Mouse (Mus musculus) lung, postnatal 0 days (tissue): ENCODE measurements around the gene Fam3b. TPM values are rescaled to one million over a fixed set of nuclear protein-coding genes. Genes with fewer than 3 reads are reported as not detected.

Experiments used
- ATAC-seq: fragments of 200-750 bp; cut with Nextera tagmentation; 2 replicates; pipeline ENCODE4 v1.8.0; 2017; ENCODE audit warnings: moderate library complexity
- DNase-seq: peaks from one replicate; pipeline ENCODE4 v3.0.0-alpha.2; 2016; ENCODE audit warnings: low spot score
- H3K27ac ChIP-seq: fragments of 300-500 bp; sonication (generic); 2 replicates; pipeline ENCODE4 v1.5.1; 2014; ENCODE audit warnings: antibody characterized with exemption, mild to moderate bottlenecking, low read length, mixed read lengths
- H3K27me3 ChIP-seq: fragments of 300-500 bp; sonication (generic); replicated peaks from 2 replicates; pipeline ENCODE4 v1.6.1; 2014; ENCODE audit warnings: low read length, mixed read lengths; ENCODE audit not compliant: insufficient read depth
- H3K36me3 ChIP-seq: fragments of 300-500 bp; sonication (generic); 2 replicates; pipeline ENCODE4 v1.6.1; 2014; ENCODE audit warnings: low read length, mixed read lengths; ENCODE audit not compliant: insufficient read depth
- H3K4me1 ChIP-seq: fragments of 300-500 bp; sonication (generic); 2 replicates; pipeline ENCODE4 v1.6.1; 2014; ENCODE audit warnings: antibody characterized with exemption, low read depth, low read length, mixed read lengths; ENCODE audit not compliant: insufficient read depth
- H3K4me2 ChIP-seq: fragments of 300-500 bp; sonication (generic); replicated peaks from 2 replicates; pipeline ENCODE4 v1.6.1; 2014; ENCODE audit warnings: low read depth, mild to moderate bottlenecking, low read length, moderate library complexity, mixed read lengths
- H3K4me3 ChIP-seq: fragments of 300-500 bp; sonication (generic); 2 replicates; pipeline ENCODE4 v1.5.1; 2014; ENCODE audit warnings: low read depth, low read length
- H3K9ac ChIP-seq: fragments of 300-500 bp; sonication (generic); replicated peaks from 2 replicates; pipeline ENCODE4 v1.6.1; 2014; ENCODE audit warnings: low read depth, mild to moderate bottlenecking
- H3K9me3 ChIP-seq: fragments of 300-500 bp; sonication (generic); 2 replicates; pipeline ENCODE4 v1.6.1; 2016; ENCODE audit warnings: low read length, mixed read lengths
- CTCF ChIP-seq: IDR thresholded peaks from 2 replicates; pipeline ENCODE4 v1.5.1; 2016; ENCODE audit warnings: antibody characterized with exemption, mild to moderate bottlenecking
- EP300 ChIP-seq: IDR thresholded peaks from 2 replicates; pipeline ENCODE4 v1.6.1; 2016; ENCODE audit warnings: antibody characterized with exemption, mild to moderate bottlenecking, control low read depth
- WGBS: fragments of 180-500 bp; shearing (Covaris S2); extraction: QIAGEN DNeasy Blood & Tissue Kit; methylation state at CpG from one replicate; pipeline ENCODE4 v1.1.7; 2014; 5-methylcytosine and 5-hydroxymethylcytosine counted together
- polyA plus RNA-seq: library from polyadenylated mRNA; unstranded; fragments of >200 nt; fragmentation: Nextera tagmentation; extraction: Ambion mirVana; gene quantifications from 2 replicates; pipeline ENCODE4 v1.2.1, GENCODE M21; 2015

Fam3b gene
- polyA plus RNA-seq, 1 experiment from 2014 or later, result 0.84 TPM

DNA sequence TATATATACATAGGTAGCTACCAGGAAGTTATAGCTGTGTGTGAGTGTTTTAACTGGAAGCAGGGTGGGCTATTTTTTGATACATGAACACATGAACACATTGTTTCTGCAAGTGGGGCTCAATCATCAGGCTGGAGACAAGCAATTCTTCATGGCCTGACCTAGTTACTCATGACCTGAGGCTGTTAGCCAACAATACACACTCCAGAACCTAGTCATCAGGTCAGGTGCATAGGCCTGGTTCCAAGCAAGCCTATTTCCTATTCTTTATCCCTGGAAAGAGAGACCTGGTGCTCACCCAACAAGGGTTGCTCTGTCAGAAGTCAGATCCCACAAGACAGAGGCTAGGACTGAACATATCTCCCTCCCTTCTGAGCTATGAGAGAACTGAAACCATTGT, 3.1 kb downstream of the Fam3b start:
- DNase-seq, result peak; percentile 13
- no peaks in the 10 kb centered on the region for H3K27me3 ChIP-seq
- H3K4me1 ChIP-seq, result peaks cover 5% of the 10 kb centered on the region; the same call in 1 of the 2 replicates
- H3K4me3 ChIP-seq, result no peak overlapping the region
- H3K4me2 ChIP-seq, result no peak overlapping the region
- TF ChIP-seq EP300 (no peak), CTCF (no peak)
- H3K27ac ChIP-seq, result no peak overlapping the region
- no peaks in the 10 kb centered on the region for H3K9me3 ChIP-seq
- ATAC-seq, result no peak
- H3K36me3 ChIP-seq, result no peaks in the 10 kb centered on the region
- H3K9ac ChIP-seq, result no peak overlapping the region

GRCm38 (mm10) chr16:97510849-97511248, 3.8 kb downstream of the Fam3b start:
- WGBS, result 19% methylated on average over 5 of the region's 5 CpGs
- Histone ChIP-seq H3K27me3 (no peaks in the 10 kb centered on the region), H3K9me3 (no peaks in the 10 kb centered on the region), H3K4me2 (no peak overlapping the region), H3K27ac (no peak overlapping the region), H3K9ac (no peak overlapping the region), H3K4me3 (no peak overlapping the region), H3K36me3 (no peaks in the 10 kb centered on the region), H3K4me1 (peaks cover 5% of the 10 kb centered on the region; the same call in 1 of the 2 replicates)
- ATAC-seq, result no peak
- TF ChIP-seq EP300, result peak; percentile 30; the same call in 1 of the 2 replicates
- TF ChIP-seq CTCF, result no peak
- peak; percentile 14 for DNase-seq

GRCm38 (mm10) chr16:97507783-97508182, 6.8 kb downstream of the Fam3b start:
- no peak for DNase-seq
- no peak overlapping the region for H3K27ac ChIP-seq
- ATAC-seq, result no peak
- no peak overlapping the region for H3K4me2 ChIP-seq
- H3K4me3 ChIP-seq, result no peak overlapping the region
- peak; percentile 24; the same call in 1 of the 2 replicates for TF ChIP-seq CTCF
- no peak for TF ChIP-seq EP300
- H3K9ac ChIP-seq, result no peak overlapping the region
- H3K36me3 ChIP-seq, result no peaks in the 10 kb centered on the region
- no peaks in the 10 kb centered on the region for H3K9me3 ChIP-seq
- peaks cover 5% of the 10 kb centered on the region; the same call in 1 of the 2 replicates for H3K4me1 ChIP-seq
- H3K27me3 ChIP-seq, result no peaks in the 10 kb centered on the region

- no peak overlapping the region for H3K9ac ChIP-seq
- H3K9me3 ChIP-seq, result no peaks in the 10 kb centered on the region
- H3K4me1 ChIP-seq, result no peaks in the 10 kb centered on the region
- no peak overlapping the region for H3K27ac ChIP-seq
- H3K4me2 ChIP-seq, result no peak overlapping the region
- no peak overlapping the region for H3K4me3 ChIP-seq
- no peak for TF ChIP-seq CTCF
- TF ChIP-seq EP300, result no peak
- no peaks in the 10 kb centered on the region for H3K36me3 ChIP-seq
- no peaks in the 10 kb centered on the region for H3K27me3 ChIP-seq
- ATAC-seq (no peak), DNase-seq (no peak)
- WGBS, result 72% methylated on average over 3 of the region's 3 CpGs
Observed at GRCm38 (mm10) chr16:97504793-97505192, 9.8 kb downstream of the Fam3b start.

GRCm38 (mm10) chr16:97503849-97504248, 10.8 kb downstream of the Fam3b start:
- Histone ChIP-seq H3K27ac (no peak overlapping the region), H3K9ac (no peak overlapping the region), H3K36me3 (no peaks in the 10 kb centered on the region), H3K4me2 (no peak overlapping the region), H3K27me3 (no peaks in the 10 kb centered on the region), H3K4me1 (no peaks in the 10 kb centered on the region), H3K4me3 (no peak overlapping the region), H3K9me3 (no peaks in the 10 kb centered on the region)
- 70% methylated on average over 3 of the region's 3 CpGs for WGBS
- ATAC-seq (no peak), DNase-seq (no peak)
- TF ChIP-seq EP300 (no peak), CTCF (no peak)

GRCm38 (mm10) chr16:97500901-97501300, 13.7 kb downstream of the Fam3b start:
- Histone ChIP-seq H3K4me3 (no peak overlapping the region), H3K9ac (no peak overlapping the region), H3K27me3 (no peaks in the 10 kb centered on the region), H3K4me2 (no peak overlapping the region), H3K4me1 (no peaks in the 10 kb centered on the region), H3K27ac (no peak overlapping the region), H3K36me3 (no peaks in the 10 kb centered on the region), H3K9me3 (no peaks in the 10 kb centered on the region)
- DNase-seq (peak; percentile 21), ATAC-seq (peak; percentile 67)
- TF ChIP-seq EP300, result peak; percentile 92
- TF ChIP-seq CTCF, result no peak
- WGBS, result 49% methylated on average over 7 of the region's 7 CpGs

DNA sequence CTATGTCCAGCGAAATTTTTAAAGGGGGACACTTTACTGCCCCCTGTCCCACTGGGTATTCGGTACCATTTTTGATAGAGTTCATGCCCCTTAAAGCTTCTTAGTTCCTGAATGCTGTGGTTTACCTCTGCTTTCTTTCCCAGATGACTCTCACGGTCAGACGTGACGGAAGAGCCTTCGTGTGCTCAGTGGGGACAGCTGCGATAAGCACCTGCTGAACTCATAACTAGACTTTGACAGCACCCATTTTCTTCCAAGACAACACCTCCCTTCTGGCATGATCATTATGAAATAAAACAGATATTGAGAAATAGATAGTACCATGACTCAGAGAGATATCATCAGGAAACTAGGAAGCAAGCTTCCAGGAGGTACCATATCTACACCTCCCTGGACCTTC, 15.2 kb downstream of the Fam3b start:
- ATAC-seq (no peak), DNase-seq (no peak)
- H3K4me3 ChIP-seq, result no peak overlapping the region
- TF ChIP-seq CTCF, result no peak
- TF ChIP-seq EP300, result no peak
- H3K36me3 ChIP-seq, result no peaks in the 10 kb centered on the region
- H3K9ac ChIP-seq, result no peak overlapping the region
- 91% methylated on average over 7 of the region's 7 CpGs for WGBS
- no peak overlapping the region for H3K4me2 ChIP-seq
- H3K4me1 ChIP-seq, result no peaks in the 10 kb centered on the region
- no peaks in the 10 kb centered on the region for H3K27me3 ChIP-seq
- H3K27ac ChIP-seq, result no peak overlapping the region
- no peaks in the 10 kb centered on the region for H3K9me3 ChIP-seq
